Mouse (Mus musculus) bone marrow macrophage, adult 2 months (primary cell): ENCODE measurements around the gene Mob1a. TPM values are rescaled to one million over a fixed set of nuclear protein-coding genes. Genes with fewer than 3 reads are reported as not detected.

Experiments
- H3K27ac ChIP-seq: 2 replicates; pipeline ENCODE4 v1.5.1; 2012; ENCODE audit warnings: low read depth, low read length; ENCODE audit not compliant: insufficient read depth
- H3K4me1 ChIP-seq: 2 replicates; pipeline ENCODE4 v1.6.1; 2012; ENCODE audit warnings: low read length; ENCODE audit not compliant: control insufficient read depth, insufficient read depth
- H3K4me3 ChIP-seq: 2 replicates; pipeline ENCODE4 v1.5.1; 2012; ENCODE audit warnings: mild to moderate bottlenecking, low read length, moderate library complexity; ENCODE audit not compliant: insufficient read depth
- CTCF ChIP-seq: IDR thresholded peaks from 2 replicates; pipeline ENCODE4 v1.5.1; 2012; ENCODE audit warnings: low read depth, mild to moderate bottlenecking, low read length, moderate library complexity
- POLR2A ChIP-seq: IDR thresholded peaks from 2 replicates; pipeline ENCODE4 v1.6.1; 2012; ENCODE audit warnings: mild to moderate bottlenecking, low read depth, low read length, borderline replicate concordance
- polyA plus RNA-seq: library from polyadenylated mRNA; stranded (reverse); fragments of >200 nt; gene quantifications from 2 replicates; pipeline ENCODE4 v1.2.4, GENCODE M21; 2012; ENCODE audit not compliant: missing spikeins, insufficient read depth, insufficient read length

Mob1a gene
- polyA plus RNA-seq, 1 experiment = 182 TPM

GRCm38 (mm10) chr6:83312021-83312420 lies 13.8 kb upstream of the Mob1a start:
- H3K27ac ChIP-seq = no peak overlapping the region

GRCm38 (mm10) chr6:83312514-83312913 lies 13.3 kb upstream of the Mob1a start:
- TF ChIP-seq POLR2A (no peak), CTCF (no peak)
- Histone ChIP-seq H3K4me1 (peaks cover 10% of the 10 kb centered on the region), H3K4me3 (no peak overlapping the region), H3K27ac (no peak overlapping the region)

More at GRCm38 (mm10) chr6:83312021-83312420, 13.8 kb upstream of the Mob1a start:
- H3K4me1 ChIP-seq = peaks cover 10% of the 10 kb centered on the region
- H3K4me3 ChIP-seq = no peak overlapping the region
- no peak for TF ChIP-seq POLR2A
- TF ChIP-seq CTCF = no peak

- H3K4me3 ChIP-seq = no peak overlapping the region
- no peak overlapping the region for H3K27ac ChIP-seq
- peaks cover 10% of the 10 kb centered on the region for H3K4me1 ChIP-seq
- TF ChIP-seq POLR2A = no peak
- no peak for TF ChIP-seq CTCF
Observed at GRCm38 (mm10) chr6:83315293-83315692, 10.5 kb upstream of the Mob1a start.

- Histone ChIP-seq H3K4me1 (peaks cover 15% of the 10 kb centered on the region), H3K4me3 (peak overlapping the region; percentile 26), H3K27ac (no peak overlapping the region)
- no peak for TF ChIP-seq CTCF
- no peak for TF ChIP-seq POLR2A
Observed at GRCm38 (mm10) chr6:83316022-83316421, 9.8 kb upstream of the Mob1a start.

- no peak for TF ChIP-seq POLR2A
- TF ChIP-seq CTCF = no peak
Observed at GRCm38 (mm10) chr6:83317108-83317741, 8.6 kb upstream of the Mob1a start.

GRCm38 (mm10) chr6:83321927-83322326 lies 3.9 kb upstream of the Mob1a start:
- no peak overlapping the region for H3K4me3 ChIP-seq
- TF ChIP-seq CTCF (no peak), POLR2A (no peak)
- H3K4me1 ChIP-seq = peaks cover 28% of the 10 kb centered on the region
- H3K27ac ChIP-seq = peak overlapping the region; percentile 54

More at GRCm38 (mm10) chr6:83317108-83317741, 8.6 kb upstream of the Mob1a start:
- peak overlapping the region; percentile 96 for H3K4me3 ChIP-seq
- peaks cover 23% of the 10 kb centered on the region for H3K4me1 ChIP-seq
- peak overlapping the region; percentile 21; the same call in 1 of the 2 replicates for H3K27ac ChIP-seq

GRCm38 (mm10) chr6:83322794-83323193 lies 3.0 kb upstream of the Mob1a start:
- TF ChIP-seq POLR2A = no peak
- no peak for TF ChIP-seq CTCF
- Histone ChIP-seq H3K4me1 (peaks cover 28% of the 10 kb centered on the region), H3K4me3 (no peak overlapping the region), H3K27ac (peak overlapping the region; percentile 82)

- peak overlapping the region; percentile 50 for H3K4me3 ChIP-seq
- H3K27ac ChIP-seq = peak overlapping the region; percentile 82
- H3K4me1 ChIP-seq = peaks cover 30% of the 10 kb centered on the region
- TF ChIP-seq CTCF = no peak
- TF ChIP-seq POLR2A = no peak
Observed at GRCm38 (mm10) chr6:83323652-83324419, 2.0 kb upstream of the Mob1a start.

GRCm38 (mm10) chr6:83326394-83326736 lies 549 bp downstream of the Mob1a start:
- peak overlapping the region; percentile 87 for H3K4me3 ChIP-seq
- H3K4me1 ChIP-seq = peaks cover 23% of the 10 kb centered on the region
- H3K27ac ChIP-seq = peak overlapping the region; percentile 86
- TF ChIP-seq POLR2A = no peak

- Histone ChIP-seq H3K27ac (no peak overlapping the region), H3K4me1 (peaks cover 19% of the 10 kb centered on the region), H3K4me3 (peak overlapping the region; percentile 87)
- TF ChIP-seq POLR2A (no peak), CTCF (no peak)
Observed at GRCm38 (mm10) chr6:83326761-83327160, 945 bp downstream of the Mob1a start.
